Comparison of ENCODE assay signal across 10 mouse cellular contexts in the genomic region with DNA sequence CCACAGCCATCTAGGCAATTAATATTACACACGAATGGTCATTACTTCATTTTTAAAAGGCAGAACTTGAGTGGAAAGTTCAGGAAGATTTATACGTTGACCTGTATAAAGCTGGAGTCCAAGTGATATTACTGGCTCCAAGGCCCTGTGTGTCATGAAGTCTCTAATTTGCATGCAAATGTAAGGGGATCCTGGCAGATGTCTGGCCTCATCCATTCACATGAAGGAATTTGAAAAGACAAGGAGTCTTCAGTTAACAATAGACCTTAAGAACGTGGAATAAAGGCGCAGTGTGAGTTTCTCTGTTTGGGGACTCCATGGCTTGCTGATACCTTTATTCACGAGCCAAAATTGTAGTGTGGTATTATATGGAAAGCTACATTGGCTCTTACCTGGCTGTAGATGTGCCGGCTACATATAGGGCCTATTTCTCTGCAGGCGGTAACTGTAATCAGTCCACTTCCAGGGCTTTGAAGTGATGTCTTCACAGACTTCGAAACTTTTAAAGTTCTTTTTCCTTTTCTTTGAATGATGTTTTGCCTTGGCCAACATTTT. TPM values are rescaled to one million over a fixed set of nuclear protein-coding genes. Genes with fewer than 3 reads are reported as not detected.
DNase-seq lines count a peak whose midpoint lies in the region; ATAC-seq lines count a peak whose summit lies in the region.
"Had no signal": no experiment of that assay in that cellular context is flagged by ENCODE, and none has a peak within 500 bp of the region (broad histone marks: within the 10 kb centered on the region; RNA-seq: fewer than 3 reads in every experiment).

No protein-coding gene starts in this region.

- H3K4me1 ChIP-seq in forebrain, embryonic 13.5 days = peaks cover 37% of the 10 kb centered on the region
- peaks cover 61% of the 10 kb centered on the region for H3K4me1 ChIP-seq in midbrain, embryonic 10.5 days
- H3K4me1 ChIP-seq: liver, embryonic 15.5 days had no signal

- no peaks in the 10 kb centered on the region for H3K36me3 ChIP-seq in forebrain, embryonic 13.5 days (ENCODE audit: poor library complexity, severe bottlenecking)
- no peaks in the 10 kb centered on the region for H3K36me3 ChIP-seq in midbrain, embryonic 10.5 days
- H3K36me3 ChIP-seq: liver, embryonic 15.5 days had no signal

- DNase-seq in heart, adult 11 months = peak; percentile 4
- no peak for DNase-seq in heart, postnatal 36 days
- DNase-seq in R1 (ENCODE audit: low read depth, low spot score) = peak; percentile 40
- DNase-seq in midbrain, embryonic 10.5 days (ENCODE audit: low spot score) = peak; percentile 32
- no peak for DNase-seq in thymus, postnatal 0 days (ENCODE audit: low spot score)
- no peak for DNase-seq in layer of hippocampus, adult 9-10 months (ENCODE audit: low spot score)
- DNase-seq: kidney, adult 18-20 months had no signal

- H3K9me3 ChIP-seq in forebrain, embryonic 13.5 days (replicated peaks) = no peaks in the 10 kb centered on the region
- no peaks in the 10 kb centered on the region for H3K9me3 ChIP-seq in midbrain, embryonic 10.5 days (replicated peaks)
- H3K9me3 ChIP-seq: liver, embryonic 15.5 days had no signal

- intact Hi-C loops in heart, postnatal 36 days (cut with DNase I) = no loop called here

- peak overlapping the region; percentile 77 for H3K4me2 ChIP-seq in forebrain, embryonic 13.5 days
- H3K4me2 ChIP-seq: liver, embryonic 15.5 days had no signal

- no peak overlapping the region for H3K27ac ChIP-seq in forebrain, embryonic 13.5 days
- peak overlapping the region; percentile 94 for H3K27ac ChIP-seq in midbrain, embryonic 10.5 days (replicated peaks)
- H3K27ac ChIP-seq: liver, embryonic 15.5 days had no signal

- WGBS in forebrain, embryonic 13.5 days = 8% methylated on average over 8 of the region's 8 CpGs
- WGBS in midbrain, embryonic 10.5 days = 20% methylated on average over 8 of the region's 8 CpGs

- H3K27me3 ChIP-seq in forebrain, embryonic 13.5 days = no peaks in the 10 kb centered on the region
- H3K27me3 ChIP-seq in midbrain, embryonic 10.5 days (ENCODE audit: low read depth, poor library complexity, severe bottlenecking) = no peaks in the 10 kb centered on the region; the same call in 1 of the 2 replicates

- H3K9ac ChIP-seq in forebrain, embryonic 13.5 days = peak overlapping the region; percentile 91
- H3K9ac ChIP-seq: liver, embryonic 15.5 days had no signal

- H3K4me3 ChIP-seq in forebrain, embryonic 13.5 days = peak overlapping the region; percentile 73
- peak overlapping the region; percentile 87 for H3K4me3 ChIP-seq in midbrain, embryonic 10.5 days
- H3K4me3 ChIP-seq: liver, embryonic 15.5 days had no signal

- ATAC-seq in forebrain, embryonic 13.5 days = no peak
- ATAC-seq in inflammation-experienced regulatory T-cells, adult 6 months = no peak

RNA-seq across cellular contexts. Expression of a gene that starts 2.0 kb away (rescaled TPM):
- total RNA-seq in heart, postnatal 36 days (2021) = under 1 TPM; 0.19 to 0.31 TPM
- 46.0 and 61.4 TPM in 2 replicates for polyA plus RNA-seq in forebrain, embryonic 13.5 days (2015; fragmentation: Nextera tagmentation; extraction: Ambion mirVana)
- polyA plus RNA-seq in midbrain, embryonic 10.5 days (2016; fragmentation: Nextera tagmentation; extraction: Ambion mirVana) = 73.2 and 90.6 TPM in 2 replicates
- polyA plus RNA-seq in inflammation-experienced regulatory T-cells, adult 6 months (2017; shearing (Covaris generic)) = not detected
- polyA plus RNA-seq in thymus, postnatal 0 days (2015; fragmentation: Nextera tagmentation; extraction: Ambion mirVana) = 0.35 and 0.41 TPM in 2 replicates

Comparison
In these comparisons a context has a peak if more than half of its experiments do, and no peak if none do; other contexts are left out.
1. DNase-seq: peak in heart, adult 11 months (single experiment), R1 (single experiment) and midbrain, embryonic 10.5 days (single experiment); none in heart, postnatal 36 days (0 of 2), thymus, postnatal 0 days (single experiment) and layer of hippocampus, adult 9-10 months (single experiment).
2. RNA of a gene that starts 2.0 kb away (polyA plus RNA-seq): 73.2 to 90.6 TPM in midbrain, embryonic 10.5 days and 46.0 to 61.4 TPM in forebrain, embryonic 13.5 days; 0.35 to 0.41 TPM in thymus, postnatal 0 days and not detected in inflammation-experienced regulatory T-cells, adult 6 months; every median in the first group is over 10 times any median in the second.